Mouse (Mus musculus): ENCODE measurements around the gene Omp. TPM values are rescaled to one million over a fixed set of nuclear protein-coding genes. Genes with fewer than 3 reads are reported as not detected.

The Omp gene
- 0.07 and 0.18 TPM in 2 replicates for total RNA-seq (2014; rRNA removed)
- 0.12 and 0.22 TPM in 2 replicates for polyA plus RNA-seq (2012; rRNA removed)

DNA sequence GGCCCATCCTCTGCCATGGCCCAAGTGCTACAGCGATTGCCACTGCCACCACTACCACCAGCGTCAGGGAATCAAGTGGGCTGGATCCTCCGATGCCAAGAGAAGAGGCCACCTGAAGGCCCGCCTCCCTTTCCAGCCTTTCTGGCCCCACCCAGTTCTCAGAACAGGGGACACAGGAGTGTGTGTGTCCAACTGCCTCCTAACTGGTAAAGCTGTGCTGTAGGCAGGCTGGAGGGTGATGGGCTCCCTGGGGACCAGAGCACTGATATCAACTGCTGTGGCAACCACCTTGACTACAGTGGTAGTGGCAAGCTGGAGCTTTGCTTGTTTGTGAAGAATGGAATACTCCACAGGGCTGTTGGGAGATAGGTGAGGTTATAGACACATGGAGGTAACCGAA is at the start of gene Omp:
TSS of gene Omp (minus strand) at position 101 of the 400 bp plus-strand sequence.
- Histone ChIP-seq H3K79me2 (ENCODE audit: control insufficient read depth, insufficient read depth, low read length) (no peaks in the 10 kb centered on the region), H3K27ac (replicated peaks; ENCODE audit: insufficient read depth, low read depth, low read length) (no peak within 1 kb of the TSS), H3K4me1 (ENCODE audit: control insufficient read depth, insufficient read depth, low read length) (peaks cover 15% of the 10 kb centered on the region), H3K27me3 (ENCODE audit: control insufficient read depth, insufficient read depth, low read length) (no peaks in the 10 kb centered on the region), H3K4me3 (ENCODE audit: insufficient read depth, low read depth, low read length) (no peak within 1 kb of the TSS), H3K9ac (ENCODE audit: low read depth, low read length) (no peak within 1 kb of the TSS), H3K36me3 (ENCODE audit: control insufficient read depth, insufficient read depth, low read length) (no peaks in the 10 kb centered on the region)
- DNase-seq (ENCODE audit: extremely low read depth, low read depth, low spot score), result no peak
- 87% methylated on average over 5 of the region's 5 CpGs for WGBS
- no peak for TF ChIP-seq CTCF (IDR thresholded peaks at IDR 0.05; ENCODE audit: low read depth, low read length)
- no peak for TF ChIP-seq POLR2A (IDR thresholded peaks at IDR 0.05; ENCODE audit: extremely low read depth, insufficient read depth, low read length)

DNA sequence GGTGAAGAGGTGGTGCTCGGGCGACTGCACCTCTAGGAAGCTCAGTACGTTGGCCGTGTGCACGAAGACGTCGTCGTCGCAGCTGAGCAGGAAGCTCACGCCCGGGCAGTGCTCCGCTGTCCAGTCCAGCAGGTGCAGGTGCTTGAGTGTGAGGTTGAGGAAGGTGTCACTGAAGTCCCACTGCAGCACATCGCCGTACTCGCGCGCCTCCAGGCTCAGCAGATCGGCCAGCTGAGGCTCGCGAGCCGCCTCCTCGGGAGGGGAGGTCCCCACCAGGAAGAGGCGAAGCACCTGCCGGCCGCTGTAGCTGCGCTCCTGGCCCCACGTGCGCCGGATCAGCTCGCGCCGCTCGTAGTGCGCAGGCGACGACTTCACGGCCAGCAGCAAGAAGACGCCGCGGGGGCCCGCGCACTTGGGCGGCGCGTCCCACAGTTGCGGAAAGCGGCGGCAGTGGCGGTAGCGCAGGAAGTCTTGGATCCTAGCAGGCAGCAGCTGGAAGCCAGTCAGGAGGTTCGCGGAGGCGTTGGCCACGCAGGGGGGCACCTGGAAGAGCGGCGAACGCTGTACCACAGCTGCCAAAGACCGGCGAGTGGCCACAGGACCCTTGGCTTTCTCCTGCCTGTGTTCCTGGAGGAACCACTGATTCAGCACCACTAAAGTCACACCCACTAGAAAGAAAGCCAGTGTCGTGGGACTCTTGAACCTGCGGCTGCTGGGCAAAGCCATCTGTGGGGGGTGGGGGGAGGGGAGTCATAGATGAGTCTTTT is 48.9 kb upstream of the Omp start:
- no peaks in the 10 kb centered on the region for H3K36me3 ChIP-seq (ENCODE audit: control insufficient read depth, insufficient read depth, low read length)
- DNase-seq (ENCODE audit: extremely low read depth, low read depth, low spot score), result no peak
- TF ChIP-seq POLR2A (IDR thresholded peaks at IDR 0.05; ENCODE audit: extremely low read depth, insufficient read depth, low read length), result no peak
- no peak for TF ChIP-seq CTCF (IDR thresholded peaks at IDR 0.05; ENCODE audit: low read depth, low read length)
- H3K27ac ChIP-seq (replicated peaks; ENCODE audit: insufficient read depth, low read depth, low read length), result no peak overlapping the region
- H3K9ac ChIP-seq (ENCODE audit: low read depth, low read length), result peak overlapping the region; percentile 28; the same call in 1 of the 2 replicates
- H3K4me1 ChIP-seq (ENCODE audit: control insufficient read depth, insufficient read depth, low read length), result peaks cover 7% of the 10 kb centered on the region
- peaks cover 12% of the 10 kb centered on the region for H3K27me3 ChIP-seq (ENCODE audit: control insufficient read depth, insufficient read depth, low read length)
- WGBS, result 4% methylated on average over 61 of the region's 61 CpGs
- no peaks in the 10 kb centered on the region for H3K79me2 ChIP-seq (ENCODE audit: control insufficient read depth, insufficient read depth, low read length)
- peak overlapping the region; percentile 38; the same call in 1 of the 2 replicates for H3K4me3 ChIP-seq (ENCODE audit: insufficient read depth, low read depth, low read length)

DNA sequence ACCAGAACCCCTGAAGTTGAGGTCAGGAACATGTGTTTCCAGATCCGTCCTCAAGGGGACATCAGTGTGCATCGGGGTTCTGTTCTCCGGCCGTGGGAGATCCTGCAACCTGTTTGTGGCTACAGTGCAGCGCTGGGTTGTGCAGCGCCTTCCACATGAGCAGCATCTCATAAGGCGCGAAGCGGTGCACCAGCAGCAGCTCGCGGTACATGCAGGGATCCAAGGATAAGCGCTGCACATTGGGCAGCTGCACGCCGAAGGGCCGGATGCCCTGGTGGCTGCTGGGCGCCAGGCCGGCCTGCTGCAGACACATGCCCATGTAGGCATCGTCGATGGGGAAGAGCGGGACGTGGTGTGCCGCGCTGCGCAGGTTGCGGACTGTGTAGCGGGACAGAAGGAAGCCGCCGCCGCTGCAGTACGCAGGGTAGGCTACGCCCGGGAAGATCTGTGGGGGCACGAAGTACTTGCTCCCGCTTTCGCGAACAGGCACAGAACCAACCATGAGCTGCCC is 48.3 kb upstream of the Omp start:
- DNase-seq (ENCODE audit: extremely low read depth, low read depth, low spot score), result peak; percentile 21
- Histone ChIP-seq H3K27ac (replicated peaks; ENCODE audit: insufficient read depth, low read depth, low read length) (no peak overlapping the region), H3K4me3 (ENCODE audit: insufficient read depth, low read depth, low read length) (peak overlapping the region; percentile 38; the same call in 1 of the 2 replicates), H3K27me3 (ENCODE audit: control insufficient read depth, insufficient read depth, low read length) (peaks cover 12% of the 10 kb centered on the region), H3K4me1 (ENCODE audit: control insufficient read depth, insufficient read depth, low read length) (peaks cover 7% of the 10 kb centered on the region), H3K36me3 (ENCODE audit: control insufficient read depth, insufficient read depth, low read length) (no peaks in the 10 kb centered on the region), H3K79me2 (ENCODE audit: control insufficient read depth, insufficient read depth, low read length) (no peaks in the 10 kb centered on the region), H3K9ac (ENCODE audit: low read depth, low read length) (no peak overlapping the region; the same call in 1 of the 2 replicates)
- 5% methylated on average over 36 of the region's 36 CpGs for WGBS
- TF ChIP-seq POLR2A (IDR thresholded peaks at IDR 0.05; ENCODE audit: extremely low read depth, insufficient read depth, low read length) (no peak), CTCF (IDR thresholded peaks at IDR 0.05; ENCODE audit: low read depth, low read length) (peak; percentile 56; the same call in 1 of the 2 replicates)

DNA sequence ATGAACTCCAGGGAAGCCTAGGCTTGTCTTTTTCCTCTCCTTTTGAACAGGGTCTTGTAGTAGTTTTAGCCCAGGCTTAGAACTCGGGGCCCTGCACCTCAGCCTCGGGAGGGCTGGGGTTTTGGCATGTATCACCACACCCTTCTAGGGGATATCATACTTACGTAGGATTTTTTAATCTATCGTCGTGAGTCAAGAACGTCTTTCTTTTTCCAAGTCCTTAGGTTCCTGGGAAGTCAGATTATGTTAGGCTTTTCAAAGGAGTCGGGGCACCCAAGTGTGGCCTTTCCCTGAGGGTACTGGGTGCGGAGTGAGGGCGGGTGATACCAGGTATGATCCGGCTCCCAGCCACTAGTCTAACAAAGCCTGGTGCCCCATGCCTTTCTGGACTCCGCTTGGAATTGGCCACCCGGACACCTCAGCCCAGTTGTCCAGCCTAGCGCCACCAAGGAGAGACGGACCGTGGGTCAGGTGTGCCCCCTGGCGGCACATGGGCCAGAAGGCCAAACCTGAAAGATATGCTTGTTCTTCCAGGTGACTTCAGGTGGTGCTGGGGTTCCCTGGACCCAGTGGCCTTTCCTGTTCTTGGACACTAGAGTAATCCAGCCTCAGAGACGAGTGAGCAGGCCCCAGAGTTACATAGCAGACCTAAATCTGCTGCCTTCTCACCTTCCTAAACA is 46.4 kb upstream of the Omp start:
- 65% methylated on average over 17 of the region's 17 CpGs for WGBS
- Histone ChIP-seq H3K4me1 (ENCODE audit: control insufficient read depth, insufficient read depth, low read length) (peaks cover 7% of the 10 kb centered on the region), H3K36me3 (ENCODE audit: control insufficient read depth, insufficient read depth, low read length) (no peaks in the 10 kb centered on the region), H3K79me2 (ENCODE audit: control insufficient read depth, insufficient read depth, low read length) (no peaks in the 10 kb centered on the region), H3K9ac (ENCODE audit: low read depth, low read length) (no peak overlapping the region), H3K27me3 (ENCODE audit: control insufficient read depth, insufficient read depth, low read length) (peaks cover 12% of the 10 kb centered on the region), H3K4me3 (ENCODE audit: insufficient read depth, low read depth, low read length) (no peak overlapping the region), H3K27ac (replicated peaks; ENCODE audit: insufficient read depth, low read depth, low read length) (no peak overlapping the region)
- DNase-seq (ENCODE audit: extremely low read depth, low read depth, low spot score), result peak; percentile 37
- TF ChIP-seq POLR2A (IDR thresholded peaks at IDR 0.05; ENCODE audit: extremely low read depth, insufficient read depth, low read length), result no peak
- TF ChIP-seq CTCF (IDR thresholded peaks at IDR 0.05; ENCODE audit: low read depth, low read length), result peak; percentile 91

DNA sequence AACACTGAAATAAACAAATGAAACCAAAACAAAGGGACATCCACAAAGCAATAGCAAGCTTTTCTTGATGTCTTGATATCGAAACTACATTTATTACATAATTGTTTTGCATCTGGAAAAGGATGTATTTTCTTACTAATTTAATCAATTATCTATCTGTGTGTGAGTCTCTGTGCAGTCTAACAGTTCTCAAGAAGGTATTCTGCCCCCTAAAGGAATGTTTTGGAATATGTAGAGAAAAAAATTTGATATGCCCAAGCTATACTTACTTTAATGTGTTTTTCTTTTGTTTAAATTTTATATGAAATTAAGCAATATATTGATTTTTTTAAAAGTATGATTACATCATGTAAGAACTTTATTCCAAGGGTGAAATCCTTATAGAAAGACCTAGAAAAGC is 45.3 kb upstream of the Omp start:
- no peak overlapping the region for H3K27ac ChIP-seq (replicated peaks; ENCODE audit: insufficient read depth, low read depth, low read length)
- no peaks in the 10 kb centered on the region for H3K79me2 ChIP-seq (ENCODE audit: control insufficient read depth, insufficient read depth, low read length)
- peaks cover 6% of the 10 kb centered on the region for H3K4me1 ChIP-seq (ENCODE audit: control insufficient read depth, insufficient read depth, low read length)
- DNase-seq (ENCODE audit: extremely low read depth, low read depth, low spot score), result peak; percentile 28
- no peak overlapping the region for H3K4me3 ChIP-seq (ENCODE audit: insufficient read depth, low read depth, low read length)
- TF ChIP-seq CTCF (IDR thresholded peaks at IDR 0.05; ENCODE audit: low read depth, low read length), result no peak
- H3K27me3 ChIP-seq (ENCODE audit: control insufficient read depth, insufficient read depth, low read length), result peaks cover 12% of the 10 kb centered on the region
- WGBS, result 85% methylated on average over 1 of the region's 1 CpGs
- H3K36me3 ChIP-seq (ENCODE audit: control insufficient read depth, insufficient read depth, low read length), result no peaks in the 10 kb centered on the region
- no peak overlapping the region for H3K9ac ChIP-seq (ENCODE audit: low read depth, low read length)
